Mouse (Mus musculus): ENCODE results near the gene 4933434E20Rik.

Gene 4933434E20Rik

DNA sequence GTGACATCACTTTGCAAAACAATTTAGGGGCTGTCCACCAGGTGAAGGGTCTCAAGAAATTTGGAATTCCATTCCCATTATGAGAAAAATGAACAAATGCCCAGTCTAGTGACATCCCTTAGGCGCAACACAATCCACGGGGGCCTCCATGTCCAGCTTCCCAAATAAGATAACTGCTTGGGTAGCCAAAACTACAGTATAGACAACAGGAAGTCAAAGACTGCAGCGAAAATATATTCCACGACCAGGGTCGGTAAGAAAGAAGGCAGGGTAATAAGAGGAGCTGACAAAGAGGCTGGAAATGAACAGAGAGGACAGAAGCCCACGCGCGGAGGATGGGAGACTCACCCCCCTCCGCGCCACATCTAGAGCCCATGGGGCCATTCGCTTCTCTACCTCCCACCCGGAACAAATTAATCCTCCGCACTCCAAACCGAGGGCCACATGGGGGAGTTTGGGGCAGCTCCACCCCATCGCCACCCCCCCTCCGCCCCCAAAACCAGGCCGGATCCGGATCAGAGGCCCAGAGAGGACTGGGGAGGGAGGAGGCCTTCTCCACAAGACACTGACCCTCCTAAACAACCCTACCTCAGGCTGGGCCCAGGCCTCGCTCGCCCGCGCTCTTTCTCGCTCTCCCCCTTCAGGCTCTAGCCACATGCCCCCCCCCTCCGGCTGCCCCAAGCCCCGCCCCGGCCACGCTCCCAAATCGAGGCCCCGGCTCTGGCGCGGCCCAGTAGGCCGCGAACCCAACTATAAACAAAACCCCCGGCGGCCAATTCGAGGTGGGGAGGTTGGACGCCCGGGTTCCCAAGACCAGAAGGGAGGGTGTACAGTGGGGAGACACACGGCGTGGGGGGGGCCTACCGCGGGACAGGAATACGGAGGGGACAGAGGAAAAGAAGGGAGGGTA is at the start of gene 4933434E20Rik:
Gene 4933434E20Rik, plus strand, starts transcription at position 196 of the 910 bp plus-strand sequence.
- peak; percentile 64 for DNase-seq (ENCODE audit: low spot score)

DNA sequence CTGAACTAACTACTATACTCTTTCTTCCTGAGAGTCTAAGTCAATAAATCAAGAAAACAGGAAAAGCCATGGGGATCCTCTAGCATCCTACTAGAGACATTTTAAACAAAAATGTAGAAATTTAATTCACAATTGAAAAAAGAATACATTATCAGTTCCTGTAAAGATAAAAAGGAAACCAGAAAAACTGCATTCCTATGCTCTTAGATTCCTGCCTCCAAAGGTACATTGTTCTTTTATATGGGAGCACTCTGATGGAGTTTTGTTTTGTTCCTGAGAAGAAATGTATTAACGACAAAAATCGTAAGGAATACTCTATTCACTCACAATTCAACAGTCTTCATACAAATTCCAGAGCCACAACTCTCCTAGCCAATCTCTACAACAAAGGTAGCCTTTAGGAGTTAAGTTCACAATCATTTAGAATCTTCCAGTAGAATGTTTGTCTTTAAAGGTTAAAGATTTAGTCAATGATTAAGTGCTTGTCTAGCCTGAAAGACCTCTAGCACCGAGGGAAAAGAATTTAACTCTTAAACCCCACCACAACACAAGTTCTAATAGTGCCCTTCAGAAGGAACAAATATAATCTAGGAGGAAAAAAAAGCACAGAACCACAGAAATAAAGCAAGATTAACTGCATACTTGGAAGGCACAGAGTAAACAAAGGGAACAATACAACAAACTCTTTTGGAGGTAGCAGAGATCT is 47.2 kb upstream of the 4933434E20Rik start:
- no peak for DNase-seq (ENCODE audit: low spot score)

DNA sequence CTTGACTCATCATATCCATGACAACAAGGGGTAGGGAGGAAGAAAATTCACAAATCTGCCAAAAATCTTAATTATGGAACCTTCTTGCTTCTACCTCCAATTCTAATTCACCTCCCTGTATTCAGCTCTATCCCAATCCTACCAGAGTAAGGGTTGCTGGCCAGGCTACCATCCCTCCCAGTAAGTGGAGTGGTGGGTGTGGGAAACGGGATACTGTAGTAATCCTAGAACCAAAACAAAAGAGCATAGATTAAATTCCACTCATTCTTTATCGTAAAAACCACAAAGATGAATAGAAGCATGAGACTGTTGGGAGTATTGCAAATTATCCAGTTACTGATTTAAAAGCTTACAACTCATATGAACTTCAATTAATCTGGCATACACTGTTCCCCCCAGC is 41.1 kb upstream of the 4933434E20Rik start:
- no peak for DNase-seq (ENCODE audit: low spot score)

DNA sequence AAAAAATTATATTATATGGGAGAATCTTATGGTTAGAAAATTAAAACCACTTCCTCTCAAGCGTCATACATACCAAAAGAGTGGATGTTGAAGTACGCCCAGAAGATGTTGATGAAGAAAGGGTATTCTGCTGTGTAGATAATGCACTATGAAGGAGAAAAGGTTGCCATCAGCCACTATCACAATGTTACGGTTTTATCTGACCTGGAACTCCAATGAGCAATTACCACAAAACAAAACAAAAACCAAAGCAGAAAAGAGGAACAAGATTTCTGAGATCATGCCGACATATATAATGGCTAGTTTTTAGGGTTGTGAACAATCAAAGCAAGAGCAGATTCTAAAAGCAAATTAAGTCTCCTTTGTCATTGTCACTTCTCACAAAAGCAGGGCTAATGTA is 34.8 kb upstream of the 4933434E20Rik start:
- DNase-seq (ENCODE audit: low spot score) = no peak

DNA sequence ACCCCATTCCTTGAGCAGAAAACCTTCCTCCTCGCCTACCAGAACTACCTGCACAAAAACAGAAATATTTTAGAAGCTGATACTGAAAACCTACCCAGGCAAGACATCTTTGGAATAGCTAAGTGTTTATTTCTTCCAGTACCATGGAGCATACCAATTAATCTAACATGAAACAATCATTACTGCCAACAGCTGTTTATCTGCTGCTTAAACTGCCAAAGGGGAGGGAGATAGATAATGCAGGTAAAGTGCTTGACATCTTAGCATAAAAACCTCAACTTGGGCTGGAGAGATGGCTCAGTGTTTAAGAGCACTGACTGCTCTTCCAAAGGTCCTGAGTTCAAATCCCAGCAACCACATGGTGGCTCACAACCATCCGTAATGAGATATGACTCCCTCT is 16.8 kb upstream of the 4933434E20Rik start:
- DNase-seq (ENCODE audit: low spot score) = no peak

DNA sequence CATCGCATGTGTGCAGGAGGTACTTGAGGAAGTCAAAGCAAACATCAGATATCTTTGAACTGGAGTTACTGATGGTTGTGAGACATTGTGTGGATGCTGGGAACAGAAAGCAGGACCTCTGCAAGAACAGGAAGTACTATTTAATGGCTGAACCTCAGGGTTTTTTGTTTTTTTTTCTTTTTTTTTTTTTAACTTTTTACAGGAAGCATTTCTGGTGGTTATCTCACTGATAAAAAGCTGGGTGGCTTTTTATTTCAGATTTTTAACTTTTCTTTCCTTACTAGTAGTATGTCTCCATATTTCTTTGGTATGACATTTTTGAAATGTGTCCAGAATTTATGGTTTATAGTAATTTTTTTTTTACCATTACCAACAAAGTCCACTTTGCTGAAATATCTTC is 15.2 kb upstream of the 4933434E20Rik start:
- no peak for DNase-seq (ENCODE audit: low spot score)

DNA sequence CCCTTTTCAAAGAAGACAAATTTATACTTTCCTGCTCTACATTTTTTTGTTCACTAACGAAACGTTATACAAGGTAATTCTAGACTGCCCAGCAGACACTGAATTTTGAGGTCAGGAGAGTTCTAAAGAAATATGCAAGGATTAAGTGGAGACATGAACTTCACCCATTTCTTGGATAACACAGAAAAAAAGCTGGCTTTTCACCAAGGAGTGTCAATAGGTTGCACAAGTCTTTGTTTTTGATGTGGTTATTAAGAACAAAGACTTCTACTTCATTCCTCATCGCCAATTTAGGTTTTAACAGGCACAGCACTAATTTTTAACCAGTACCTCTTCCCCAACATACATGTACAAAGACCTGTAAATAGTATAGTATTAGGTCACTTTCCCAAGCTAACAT is 1.7 kb upstream of the 4933434E20Rik start:
- DNase-seq (ENCODE audit: low spot score) = no peak

DNA sequence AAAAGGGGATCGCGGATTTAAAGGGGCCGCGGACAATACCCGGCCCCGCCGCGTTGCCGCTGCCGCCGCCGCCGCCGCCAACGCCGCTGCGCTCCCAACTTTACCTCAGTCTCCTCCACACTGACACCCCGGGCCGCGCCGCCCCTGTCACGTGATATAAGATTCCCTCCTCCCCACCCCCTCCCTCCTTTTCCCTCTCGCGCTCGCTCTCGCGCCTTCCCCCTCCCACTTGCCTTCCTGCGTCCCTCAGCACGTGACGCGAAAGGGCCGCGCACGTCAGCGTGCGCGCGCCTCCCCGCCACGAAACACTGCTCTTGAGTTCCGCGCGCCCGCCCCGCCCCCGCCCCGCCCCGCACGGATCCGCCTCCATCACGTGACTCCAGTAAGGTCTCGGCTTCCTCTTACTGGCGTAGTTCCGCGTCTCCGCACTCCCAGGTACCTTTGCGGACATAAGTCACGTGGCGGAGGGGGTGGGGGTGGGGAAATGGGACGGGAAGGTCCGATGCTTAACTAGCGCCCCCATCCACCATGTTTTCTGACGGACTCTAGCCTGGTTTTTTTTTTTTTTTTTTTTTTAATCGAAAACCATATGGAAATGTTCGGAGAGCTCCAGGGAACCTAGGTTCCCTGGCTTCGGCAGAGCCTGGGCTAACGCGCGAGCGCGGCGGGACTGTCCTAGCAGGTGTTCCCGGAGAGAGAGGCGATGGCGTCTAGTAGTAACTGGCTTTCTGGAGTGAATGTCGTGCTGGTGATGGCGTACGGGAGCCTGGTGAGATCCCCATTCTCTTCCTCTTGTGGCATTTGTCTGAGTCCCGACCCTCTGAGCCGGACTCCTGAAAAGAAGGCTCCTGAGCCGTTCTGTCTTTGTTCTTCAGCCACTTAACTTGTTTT is 1.2 kb downstream of the 4933434E20Rik start, which contains the start of gene Ubap2l:
Gene Ubap2l, minus strand, starts transcription at position 278 of the 891 bp plus-strand sequence.
- peak; percentile 95 for DNase-seq (ENCODE audit: low spot score)

DNA sequence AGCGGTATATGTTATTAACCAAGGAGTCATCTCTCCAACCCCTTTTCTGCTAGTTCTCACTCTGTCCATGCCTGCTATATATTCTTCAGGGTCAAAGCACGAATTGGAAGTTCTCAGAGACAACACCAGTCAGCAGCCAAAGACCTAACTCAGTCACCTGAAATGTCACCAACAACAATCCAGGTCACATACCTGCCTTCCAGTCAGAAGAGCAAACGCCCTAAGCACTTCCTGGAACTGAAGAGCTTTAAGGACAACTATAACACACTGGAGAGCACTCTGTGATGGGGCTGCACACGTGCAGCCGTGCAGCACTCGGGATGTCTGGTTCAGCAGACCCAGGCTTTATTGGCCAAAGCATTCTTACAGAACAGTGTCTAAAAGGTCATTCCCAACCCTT is 10.1 kb downstream of the 4933434E20Rik start:
- no peak for DNase-seq (ENCODE audit: low spot score)

DNA sequence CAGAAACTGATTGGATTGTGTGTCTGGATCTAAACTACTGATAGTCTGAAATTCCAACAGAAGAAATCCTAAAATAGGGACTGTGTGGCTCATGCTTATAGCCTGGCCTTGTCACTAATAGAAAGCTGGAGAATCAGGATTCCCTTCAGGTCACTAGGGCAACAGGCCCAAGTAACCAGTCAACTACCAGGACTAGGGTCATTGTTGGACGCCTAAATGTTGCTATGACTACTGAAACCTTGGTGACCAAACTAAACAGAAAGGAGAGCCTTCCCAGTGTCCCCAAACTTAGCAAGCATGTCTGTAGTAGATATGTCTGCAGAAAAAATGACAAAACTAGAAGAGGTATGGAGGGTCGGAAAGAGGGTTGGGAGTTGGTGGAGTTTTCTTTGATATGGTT is 11.1 kb downstream of the 4933434E20Rik start:
- no peak for DNase-seq (ENCODE audit: low spot score)

DNA sequence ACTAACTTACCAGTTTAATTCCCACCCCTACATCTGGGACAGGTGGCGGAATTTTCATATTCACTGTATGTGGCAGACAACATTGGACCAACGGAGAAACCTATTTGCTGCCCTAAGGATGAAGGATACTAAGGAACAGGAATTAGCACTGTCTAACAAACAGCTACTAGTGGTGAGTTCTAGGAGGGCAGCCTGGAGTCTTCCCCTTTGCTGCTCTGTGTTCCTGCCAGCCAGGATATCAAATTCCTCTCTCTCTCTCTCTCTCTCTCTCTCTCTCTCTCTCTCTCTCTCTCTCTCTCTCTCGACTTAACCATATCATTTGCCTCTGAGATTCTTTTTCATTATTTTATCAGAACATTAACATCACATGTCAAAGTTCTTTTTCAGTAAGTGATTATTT is 12.9 kb downstream of the 4933434E20Rik start:
- DNase-seq (ENCODE audit: low spot score) = no peak

DNA sequence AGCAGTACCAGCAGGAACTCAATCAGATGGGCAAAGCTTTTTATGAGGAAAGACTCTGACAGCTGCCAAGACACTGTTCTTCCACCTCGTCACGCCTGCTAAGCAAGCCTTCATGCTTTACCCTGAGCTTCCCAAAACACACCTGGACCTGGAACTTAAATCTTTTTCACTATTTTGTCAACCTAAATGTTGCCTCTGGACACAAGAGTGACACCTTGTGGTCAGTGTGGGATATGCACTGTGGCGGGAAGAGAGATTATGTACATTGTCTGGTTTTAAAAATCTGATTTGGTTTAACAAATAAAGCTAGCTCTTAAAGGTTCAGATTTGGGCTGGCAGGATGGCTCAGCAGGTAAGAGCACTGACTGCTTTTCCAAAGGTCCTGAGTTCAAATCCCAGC is 14.1 kb downstream of the 4933434E20Rik start:
- DNase-seq (ENCODE audit: low spot score) = peak; percentile 48

DNA sequence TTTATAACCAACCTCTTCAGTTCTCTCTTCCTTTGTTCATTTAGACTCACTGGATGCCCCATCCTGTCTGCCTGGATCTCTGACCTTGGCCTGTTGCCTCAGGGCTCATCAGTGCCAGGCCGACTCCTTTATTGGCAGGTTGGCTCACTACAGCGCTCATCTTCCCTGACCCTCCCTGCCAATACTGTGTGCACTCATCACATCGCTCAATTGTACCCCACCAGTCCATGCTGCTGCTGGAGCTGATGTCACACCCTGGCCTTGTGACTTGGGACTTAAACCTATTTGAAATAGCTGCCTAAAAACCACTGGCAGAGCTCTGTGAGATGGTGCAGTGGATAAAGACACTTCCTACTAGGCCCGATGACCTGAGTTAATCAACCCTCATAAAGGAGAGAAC is 16.4 kb downstream of the 4933434E20Rik start:
- no peak for DNase-seq (ENCODE audit: low spot score)

DNA sequence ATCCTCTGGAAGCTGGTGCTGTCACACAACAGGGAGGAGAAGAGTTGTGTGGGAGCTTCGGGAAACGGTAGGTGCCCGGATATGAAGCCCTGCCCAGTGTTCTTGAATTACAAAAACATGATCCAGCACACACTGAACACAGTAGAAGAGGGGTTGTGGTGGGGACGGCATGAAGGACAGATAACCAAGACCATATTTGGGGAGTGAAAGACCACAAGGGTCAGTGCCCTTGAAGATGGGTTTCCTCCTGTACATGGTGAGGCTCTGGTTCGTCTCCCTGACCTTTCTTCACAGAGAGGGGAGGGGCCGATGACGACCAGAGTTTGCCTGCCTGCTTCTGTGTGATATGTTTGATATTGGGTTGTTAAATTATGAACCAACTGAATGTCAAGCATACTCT is 18.3 kb downstream of the 4933434E20Rik start:
- DNase-seq (ENCODE audit: low spot score) = no peak

DNA sequence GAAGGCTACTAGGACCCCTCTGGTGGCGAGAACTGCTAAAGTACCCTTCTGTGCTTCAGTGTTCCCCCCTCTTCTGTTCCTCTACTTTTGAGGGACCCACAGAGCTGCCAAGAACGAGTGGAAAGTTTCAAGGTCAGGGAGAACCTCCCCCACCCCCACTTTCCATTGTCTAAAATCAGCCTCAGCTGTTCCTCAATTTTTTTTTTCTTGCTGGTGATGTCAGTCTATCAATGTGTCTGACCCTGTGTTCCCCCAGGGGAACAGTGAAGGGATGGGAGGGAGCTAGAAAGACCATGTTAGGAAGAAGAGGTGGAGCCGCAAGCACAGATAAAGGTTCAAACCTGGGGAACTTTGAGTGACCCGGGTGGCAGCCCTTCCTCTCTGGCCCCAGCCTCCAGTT is 20.9 kb downstream of the 4933434E20Rik start, which contains the start of gene Tpm3:
Gene Tpm3, plus strand, starts transcription at position 356 of the 400 bp plus-strand sequence.
- DNase-seq (ENCODE audit: low spot score) = no peak

DNA sequence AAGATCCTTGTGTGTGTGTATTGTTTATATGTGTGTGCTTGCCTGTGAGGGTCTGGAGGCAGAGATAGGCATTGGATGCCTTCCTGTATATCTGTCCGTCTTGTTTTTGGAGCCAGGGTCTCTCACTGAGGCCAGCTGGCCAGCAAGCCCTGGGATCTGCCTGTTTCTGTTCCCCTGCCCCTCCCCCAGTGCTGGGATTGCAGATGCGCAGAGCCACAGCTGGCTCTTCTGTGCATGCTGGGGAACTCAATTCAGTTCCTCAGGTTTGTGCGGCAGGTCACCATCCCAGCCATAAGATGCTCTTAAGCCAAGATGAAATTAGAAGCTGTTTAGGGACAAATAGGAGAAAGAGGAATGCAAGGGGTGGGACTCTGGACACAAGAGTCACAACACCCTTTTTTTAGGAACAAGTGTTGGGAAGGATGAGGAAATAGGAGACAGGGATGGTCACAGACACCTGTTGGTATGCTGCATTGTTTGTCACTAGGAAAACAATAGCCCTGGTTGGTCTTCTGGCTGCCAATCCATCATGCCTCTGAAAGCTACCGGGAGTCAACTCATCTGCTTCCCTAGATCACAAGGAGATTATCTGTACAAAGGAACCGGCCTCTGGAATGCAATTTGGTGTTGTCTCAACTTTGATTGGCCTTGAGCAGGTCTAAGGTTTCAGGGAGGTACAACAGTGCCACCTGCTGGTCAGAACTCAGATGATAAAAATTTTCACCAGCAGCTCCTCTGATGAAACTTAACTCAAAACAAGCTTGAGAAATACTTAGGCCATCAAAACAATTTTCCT is 25.7 kb downstream of the 4933434E20Rik start:
- DNase-seq (ENCODE audit: low spot score) = peak; percentile 80

DNA sequence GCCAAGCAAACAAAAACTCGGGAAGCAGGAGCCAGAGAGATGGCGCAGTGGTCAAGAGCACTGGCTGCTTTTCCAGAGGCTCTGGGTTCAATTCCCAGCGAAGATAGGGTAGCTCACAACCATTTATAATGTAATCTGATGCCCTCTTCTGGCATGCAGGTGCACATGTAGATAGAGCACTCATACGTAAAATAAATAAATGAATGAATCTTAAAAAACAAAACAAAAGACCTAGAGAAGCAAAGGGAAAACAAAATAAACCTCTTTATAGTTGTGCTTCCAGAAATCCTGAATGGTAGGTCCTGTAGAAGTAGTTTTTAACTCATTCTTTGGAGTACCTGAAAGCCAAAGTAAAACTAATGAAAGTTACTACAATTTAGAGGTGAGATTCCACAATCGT is 26.8 kb downstream of the 4933434E20Rik start:
- no peak for DNase-seq (ENCODE audit: low spot score)

DNA sequence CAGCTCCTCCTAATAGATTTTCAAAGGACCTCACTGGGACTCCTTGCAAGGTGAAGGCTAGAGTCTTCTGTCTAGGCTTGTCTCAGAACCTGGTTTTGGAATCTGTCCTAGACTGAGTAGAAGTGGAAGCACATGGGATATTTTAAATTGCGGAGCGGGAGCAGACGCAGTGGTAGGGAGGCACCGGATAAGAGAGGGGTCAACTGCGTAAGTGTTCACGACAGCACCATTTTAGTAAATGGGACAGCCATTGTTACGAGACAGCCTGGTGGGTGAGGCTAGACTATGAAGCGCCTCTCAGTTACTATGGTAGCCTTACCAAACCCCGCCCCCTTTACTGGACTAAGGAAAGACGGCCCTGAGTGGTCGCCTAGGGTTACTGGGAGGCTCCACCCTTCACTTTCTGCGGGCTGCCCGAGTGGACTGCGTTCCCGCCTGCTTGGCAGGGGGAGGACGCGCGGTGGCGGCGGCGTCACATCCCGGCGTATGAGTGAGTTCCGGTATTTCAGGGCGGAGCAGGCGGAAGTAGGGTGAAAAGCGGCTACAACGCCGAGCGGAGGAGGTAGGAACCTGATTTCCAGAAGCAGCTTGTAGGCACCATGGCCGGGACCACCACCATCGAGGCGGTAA is 27.8 kb downstream of the 4933434E20Rik start:
- peak; percentile 94 for DNase-seq (ENCODE audit: low spot score)

DNA sequence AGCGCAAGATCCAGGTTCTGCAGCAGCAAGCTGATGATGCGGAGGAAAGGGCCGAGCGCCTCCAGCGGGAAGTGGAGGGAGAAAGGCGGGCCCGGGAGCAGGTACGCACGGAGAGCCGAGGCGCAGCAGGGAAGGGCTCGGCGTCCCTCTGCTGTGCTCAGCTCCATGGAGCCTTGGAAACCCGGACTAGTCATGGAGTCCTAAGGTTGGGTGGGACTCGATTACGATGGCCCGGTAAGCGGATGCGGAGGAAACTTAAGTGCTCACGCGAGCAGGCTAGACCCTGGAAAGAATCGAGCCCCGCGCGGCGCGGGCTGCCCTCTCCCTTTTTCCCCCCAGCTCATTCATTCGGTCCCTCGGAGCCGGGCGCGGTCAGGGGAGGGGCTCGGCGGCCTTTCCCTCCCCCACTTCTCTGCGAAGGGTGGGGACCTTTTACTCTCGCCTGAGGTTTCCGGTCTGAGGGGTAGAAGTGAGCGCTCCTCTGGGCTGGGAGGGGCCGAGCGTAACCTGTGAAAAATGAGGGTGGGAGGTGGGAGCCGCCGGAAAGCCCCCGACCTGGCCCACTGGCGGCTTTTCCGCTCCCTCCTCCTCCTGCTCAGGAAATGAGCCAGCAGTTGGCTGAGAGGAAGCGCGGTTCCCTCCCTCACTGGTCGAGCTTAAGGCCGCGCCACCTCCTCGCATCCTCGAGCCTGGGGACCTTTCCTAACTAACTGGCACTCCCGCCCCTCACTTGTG is 28.5 kb downstream of the 4933434E20Rik start:
- DNase-seq (ENCODE audit: low spot score) = peak; percentile 92

DNA sequence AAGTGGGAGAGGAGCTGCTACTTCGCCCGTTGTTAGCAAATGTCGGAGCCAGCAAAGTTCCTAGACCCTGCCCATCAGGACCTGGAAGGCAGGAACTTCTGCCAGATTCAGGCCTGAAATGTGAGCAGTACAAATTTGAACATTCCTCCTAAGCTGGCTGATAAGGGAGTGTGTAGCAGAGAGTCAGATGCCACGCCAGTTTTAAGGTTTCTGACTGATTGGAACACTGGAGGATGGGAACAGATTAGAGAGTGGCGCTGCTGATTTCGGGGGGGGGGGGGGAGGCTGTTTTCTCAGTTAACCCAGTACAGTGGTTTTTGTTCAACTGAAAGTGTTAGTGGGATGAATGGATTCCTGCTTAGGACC is 29.0 kb downstream of the 4933434E20Rik start:
- no peak for DNase-seq (ENCODE audit: low spot score)
